Mouse (Mus musculus): ENCODE measurements around the gene Sh3kbp1.
"Not testable (repeated sequence)": the region's sequence is repeated elsewhere in the genome, so short reads cannot be mapped to it uniquely, and the experiment has no call there.

The Sh3kbp1 gene

DNA sequence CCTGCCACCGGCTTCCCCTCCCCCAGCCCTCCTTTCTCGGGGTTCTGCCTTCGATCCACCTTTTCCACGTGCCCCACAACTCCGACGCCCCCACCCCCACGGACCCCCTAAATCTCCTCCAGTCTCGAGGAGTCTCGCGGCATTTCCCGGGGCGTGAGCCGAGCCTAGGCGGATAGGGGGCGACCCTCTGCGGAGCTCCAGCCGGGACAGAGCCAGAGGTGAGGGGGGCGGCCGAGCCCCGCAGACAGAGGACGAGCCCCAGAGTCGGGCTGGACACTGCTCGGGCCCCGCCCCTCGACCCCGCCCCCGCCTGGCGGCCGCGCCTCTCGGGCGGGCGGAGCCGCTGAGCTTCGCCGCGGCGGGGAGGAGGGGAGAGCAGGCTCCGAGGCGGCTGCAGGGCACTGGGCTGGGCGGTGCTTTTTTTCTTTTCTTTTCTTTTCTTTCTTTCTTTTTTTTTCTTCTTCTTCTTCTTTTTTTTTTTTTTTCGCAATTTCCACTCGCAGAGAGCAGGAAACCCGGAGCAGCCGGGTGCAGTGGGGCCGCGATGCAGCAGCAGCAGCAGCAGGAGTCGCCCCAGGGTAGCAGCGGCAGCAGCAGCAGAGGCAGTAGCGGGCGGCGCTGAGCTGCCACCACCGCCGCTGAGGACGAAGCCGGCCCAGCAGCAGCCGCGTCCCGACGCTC, at the start of gene Sh3kbp1:
Gene Sh3kbp1 (plus strand): TSS at position 366 of the 681 bp plus-strand sequence.
- peak; percentile 51 for ATAC-seq (ENCODE audit: insufficient number of reproducible peaks, low FRiP score, low TSS enrichment)

DNA sequence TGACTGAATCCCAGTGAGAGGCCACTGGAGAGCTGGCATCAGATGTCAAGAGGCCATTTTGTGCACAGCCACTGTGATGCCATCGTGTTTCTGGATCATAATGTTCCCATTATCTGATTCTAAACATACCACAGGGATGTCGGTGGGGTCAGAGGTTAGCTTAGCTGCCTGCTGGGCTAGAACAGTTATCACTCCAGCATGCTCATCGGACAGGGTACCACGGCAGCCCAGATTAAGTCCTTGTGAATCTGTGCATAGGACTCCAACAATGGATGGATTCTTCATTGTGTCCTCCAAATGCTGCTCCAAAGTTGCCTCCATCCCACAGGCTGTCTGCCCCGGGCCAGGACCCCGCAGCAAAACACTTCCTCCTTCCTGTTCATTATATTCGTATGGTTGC, 42.3 kb upstream of the Sh3kbp1 start:
- ATAC-seq (ENCODE audit: insufficient number of reproducible peaks, low FRiP score, low TSS enrichment), result not testable (repeated sequence)

DNA sequence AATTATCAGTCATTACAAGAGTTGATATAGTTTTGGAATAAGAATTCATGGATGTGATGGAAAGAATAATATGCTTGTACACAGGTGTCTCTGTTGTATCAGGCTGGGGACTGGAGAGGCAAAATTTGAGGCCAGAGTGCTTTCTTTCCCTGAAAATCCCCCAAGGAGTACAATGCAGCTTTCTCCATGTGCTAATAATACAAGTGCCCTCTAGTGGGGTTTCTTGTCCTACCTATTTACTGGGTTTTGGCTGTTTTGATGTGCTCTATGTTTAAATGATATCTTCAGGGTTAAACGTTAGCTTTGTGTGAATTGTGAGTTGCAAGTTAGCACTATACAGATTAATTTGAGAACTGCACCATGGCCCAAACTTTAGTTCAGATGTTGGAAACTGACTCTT, 35.4 kb upstream of the Sh3kbp1 start:
- no peak for ATAC-seq (ENCODE audit: insufficient number of reproducible peaks, low FRiP score, low TSS enrichment)

DNA sequence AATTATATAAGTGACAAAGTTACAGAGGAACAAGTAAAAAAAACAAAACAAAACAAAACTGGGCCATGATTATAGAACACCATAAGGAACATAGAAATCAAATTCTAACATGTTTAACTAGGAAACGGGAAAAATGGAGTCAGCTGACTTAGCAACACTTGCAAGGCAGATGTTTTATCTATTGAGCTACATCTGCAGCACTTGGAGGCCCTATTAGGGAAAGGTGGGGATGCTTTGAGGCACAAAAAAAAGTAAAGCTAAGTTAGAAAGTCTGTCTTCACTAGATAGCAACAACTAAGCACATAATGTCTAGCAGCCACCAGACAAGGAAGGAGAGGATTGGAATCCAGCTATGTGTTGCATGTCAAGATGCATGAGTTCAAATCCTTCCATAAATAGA, 29.6 kb upstream of the Sh3kbp1 start:
- ATAC-seq (ENCODE audit: insufficient number of reproducible peaks, low FRiP score, low TSS enrichment), result no peak

DNA sequence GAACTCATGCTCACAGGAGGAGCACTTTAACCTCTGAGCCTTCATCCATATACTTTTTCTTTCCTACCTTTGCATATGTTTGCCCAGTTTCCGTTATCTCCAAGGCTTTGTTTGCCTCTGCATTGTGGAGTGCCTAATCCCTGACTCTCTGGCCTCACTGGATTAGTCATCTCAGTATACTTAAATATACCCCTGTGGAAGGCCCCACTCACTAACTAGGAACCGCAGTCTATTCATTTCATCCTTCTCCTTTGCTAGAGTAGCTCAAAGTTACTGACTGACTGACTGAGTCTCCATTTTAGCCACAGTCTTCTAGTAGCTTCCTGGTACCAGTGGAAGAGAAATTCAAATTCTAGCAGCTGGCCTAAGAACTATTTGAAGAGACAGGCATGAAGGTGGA, 22.2 kb upstream of the Sh3kbp1 start:
- ATAC-seq (ENCODE audit: insufficient number of reproducible peaks, low FRiP score, low TSS enrichment), result no peak

DNA sequence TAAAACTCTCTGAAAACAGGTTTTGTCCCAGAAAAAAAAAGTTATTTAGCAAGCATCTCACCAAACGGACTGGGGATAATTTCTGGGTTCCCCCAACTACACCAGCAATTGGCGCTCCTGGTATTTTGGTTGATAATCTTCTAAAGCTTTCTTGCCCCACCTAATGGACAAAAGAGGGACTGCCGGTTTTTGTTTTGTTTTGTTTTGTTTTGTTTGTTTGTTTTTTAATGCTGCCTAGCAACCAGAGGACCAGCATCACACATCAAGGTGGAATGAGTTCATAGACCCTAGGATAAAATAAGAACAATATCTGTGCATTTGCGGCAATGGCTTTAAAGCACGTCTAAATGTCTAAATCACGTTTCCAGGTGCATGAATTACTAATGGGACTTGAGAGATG, 20.1 kb upstream of the Sh3kbp1 start:
- no peak for ATAC-seq (ENCODE audit: insufficient number of reproducible peaks, low FRiP score, low TSS enrichment)

DNA sequence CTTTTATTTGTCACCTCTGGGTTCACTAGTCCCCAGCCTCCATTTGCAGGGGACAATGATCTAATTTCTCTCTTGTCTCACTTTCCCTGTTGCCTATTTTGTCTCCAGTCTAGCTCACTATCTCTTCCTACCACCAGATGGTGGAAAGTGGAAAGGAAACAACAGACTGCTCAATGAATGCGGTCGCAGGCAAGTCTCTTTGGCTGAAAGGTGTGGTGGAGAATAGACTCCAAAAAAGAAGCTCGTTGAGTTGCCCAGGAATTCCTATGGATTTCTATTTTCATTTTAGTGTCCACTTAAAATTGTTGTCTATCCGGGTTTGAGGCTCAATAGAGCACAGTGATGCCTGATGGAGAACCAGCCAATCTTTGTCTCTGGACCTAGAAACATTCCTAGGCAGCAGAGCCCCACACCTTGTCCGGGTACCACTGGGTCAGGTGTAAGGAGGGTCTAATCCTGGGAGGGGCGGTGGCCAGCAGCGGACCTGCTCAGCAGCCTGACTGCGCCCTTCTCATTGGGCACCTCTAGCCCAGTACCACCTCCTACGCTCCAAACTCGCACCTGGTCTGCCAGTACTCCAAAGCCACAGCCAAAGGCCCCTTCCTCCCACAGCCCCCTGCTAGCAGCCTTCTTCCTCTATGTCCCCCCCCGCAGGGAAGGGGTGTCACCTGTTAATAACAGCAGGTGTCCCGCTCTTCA, 715 bp upstream of the Sh3kbp1 start:
- peak; percentile 67; the same call in 1 of the 2 replicates for ATAC-seq (ENCODE audit: insufficient number of reproducible peaks, low FRiP score, low TSS enrichment)

DNA sequence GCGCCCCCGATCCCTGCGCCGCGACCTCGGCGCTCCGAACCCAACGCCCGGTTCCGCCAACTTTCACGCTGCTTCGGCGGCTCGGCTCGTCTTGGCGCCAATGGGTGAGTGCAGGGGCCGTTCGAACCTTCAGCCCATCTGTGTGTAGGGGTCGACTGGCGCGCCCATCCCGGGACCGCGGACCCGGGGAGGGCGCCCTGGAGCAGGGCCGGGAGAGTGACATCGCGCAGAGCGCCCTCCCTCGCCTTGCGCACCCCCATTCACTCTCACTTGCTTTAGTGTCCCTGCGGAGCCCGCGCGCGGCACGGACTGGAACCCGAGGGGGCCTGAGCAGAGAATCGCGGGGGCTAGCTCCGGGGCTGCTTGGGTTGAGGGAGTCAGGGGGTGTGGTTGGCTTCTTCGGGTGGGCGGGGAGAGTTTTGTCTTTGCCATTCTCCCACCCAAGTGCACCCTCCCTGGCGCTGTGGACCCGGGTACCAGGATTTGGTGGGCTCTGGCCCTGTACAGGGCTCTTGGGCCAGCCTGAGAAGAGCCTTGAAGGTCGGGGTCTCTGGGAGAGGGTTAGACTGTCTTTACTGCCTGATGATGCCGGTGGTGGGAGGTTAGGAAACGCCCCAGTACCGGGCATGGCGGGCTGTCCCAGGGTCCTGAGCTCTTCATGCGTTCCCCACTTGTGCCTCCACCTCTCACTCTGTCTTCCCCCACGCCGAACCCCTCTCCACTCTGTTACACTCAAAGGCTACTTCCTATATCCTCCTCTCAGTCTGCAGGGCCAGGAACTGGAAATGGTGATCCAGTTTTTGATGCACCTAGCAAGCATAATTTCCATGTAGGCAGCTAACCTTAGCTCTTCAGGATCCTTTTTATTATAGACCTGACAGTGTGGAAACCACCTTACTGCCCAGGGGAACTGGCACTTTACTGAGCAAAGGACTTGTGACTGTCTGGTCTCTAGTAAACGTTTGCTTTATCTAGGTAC, 805 bp downstream of the Sh3kbp1 start:
- ATAC-seq (ENCODE audit: insufficient number of reproducible peaks, low FRiP score, low TSS enrichment), result 0 out of 2 replicates have a peak, but pooled peaks have one; percentile 24

DNA sequence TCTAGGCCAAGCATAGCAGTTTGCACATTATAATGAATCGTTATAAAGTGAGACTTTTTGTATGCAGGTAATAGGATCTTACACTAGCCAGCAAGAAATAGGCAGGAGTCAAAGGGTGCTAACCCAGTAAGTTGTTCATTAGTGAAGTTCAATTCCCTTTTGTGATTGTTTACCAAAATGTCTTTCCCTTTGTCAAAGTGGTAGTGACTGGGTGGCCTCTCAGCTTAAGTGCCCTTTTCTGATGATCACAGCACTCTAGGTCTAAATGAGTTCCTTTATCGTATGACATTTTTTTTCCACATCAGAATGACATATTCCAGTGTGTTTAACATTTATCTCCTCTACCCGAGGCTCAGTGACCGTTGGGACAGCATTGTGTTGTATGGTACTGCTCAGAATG, 1.6 kb downstream of the Sh3kbp1 start:
- ATAC-seq (ENCODE audit: insufficient number of reproducible peaks, low FRiP score, low TSS enrichment), result no peak

DNA sequence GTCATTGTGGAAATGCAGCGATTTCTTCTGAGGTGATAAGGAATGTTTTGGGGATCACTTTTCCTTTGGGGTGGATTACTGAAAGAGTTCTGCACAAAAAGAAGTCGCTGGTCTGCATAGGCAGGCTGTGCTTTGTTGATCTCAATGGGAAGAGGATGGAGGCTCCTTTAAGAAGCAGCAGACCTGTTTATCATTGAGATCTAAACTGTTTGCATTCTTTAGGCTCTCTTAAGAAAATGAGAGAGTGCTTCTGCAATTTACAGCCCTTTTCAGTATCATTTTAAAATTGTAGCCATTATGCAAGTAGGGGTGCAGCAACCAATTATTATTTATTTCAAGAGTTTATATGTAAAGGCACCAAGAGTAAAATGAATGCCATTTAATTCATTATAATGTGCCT, 2.1 kb downstream of the Sh3kbp1 start:
- no peak for ATAC-seq (ENCODE audit: insufficient number of reproducible peaks, low FRiP score, low TSS enrichment)

DNA sequence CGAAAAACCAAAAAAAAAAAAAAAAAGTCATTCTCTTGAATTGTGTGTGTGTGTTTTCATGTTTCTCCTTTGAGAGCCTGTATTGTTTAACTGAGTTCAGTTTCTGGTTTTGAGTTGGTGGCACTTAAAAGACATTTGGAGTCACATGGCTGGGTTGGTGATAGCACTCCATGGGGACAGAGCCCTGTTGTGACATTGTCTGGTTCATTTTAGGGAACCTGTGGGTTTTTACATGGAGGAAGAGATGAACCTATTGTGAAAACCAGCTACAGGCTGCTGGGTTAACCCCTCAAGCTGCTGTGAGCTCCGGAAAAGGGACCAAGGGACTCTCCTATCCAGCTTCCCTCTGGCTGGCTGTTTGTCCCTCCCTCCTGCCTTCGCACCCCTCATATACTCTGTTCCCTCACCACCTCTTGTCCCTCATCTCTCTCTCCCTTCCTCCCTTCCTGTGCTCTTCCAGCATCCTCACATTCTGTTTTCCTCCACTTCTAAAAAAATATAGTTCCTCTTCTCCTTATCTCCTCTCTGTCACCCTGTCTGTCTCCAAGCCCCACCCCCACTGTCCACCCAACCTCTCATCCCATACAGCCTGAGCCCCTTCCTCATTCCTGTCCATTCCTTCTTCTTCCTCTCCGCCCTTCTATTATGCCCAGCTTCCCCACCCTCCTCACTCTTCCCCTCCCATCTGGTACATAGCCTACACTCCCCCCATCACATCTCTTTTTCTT, 11.6 kb downstream of the Sh3kbp1 start:
- ATAC-seq (ENCODE audit: insufficient number of reproducible peaks, low FRiP score, low TSS enrichment), result no peak

DNA sequence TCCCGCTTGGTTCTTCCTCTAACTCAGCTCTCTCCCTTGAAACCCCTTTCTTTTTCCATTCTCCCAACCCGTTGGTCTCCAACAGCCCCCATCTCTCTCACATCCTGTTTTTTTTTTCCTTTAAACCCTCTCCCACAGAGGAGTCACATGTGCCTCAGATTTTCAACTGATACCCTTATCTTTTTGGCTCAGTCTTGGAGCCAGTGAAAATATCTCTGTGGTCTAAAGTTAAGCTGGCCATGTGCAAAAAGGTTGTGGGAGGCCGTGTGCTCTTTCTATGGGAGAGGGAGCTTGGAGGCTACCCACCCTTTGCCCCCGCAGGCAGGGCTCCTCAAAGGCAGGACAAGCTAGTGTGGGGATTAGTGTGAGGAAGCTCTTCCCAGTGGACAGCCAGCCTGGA, 12.9 kb downstream of the Sh3kbp1 start:
- no peak for ATAC-seq (ENCODE audit: insufficient number of reproducible peaks, low FRiP score, low TSS enrichment)

DNA sequence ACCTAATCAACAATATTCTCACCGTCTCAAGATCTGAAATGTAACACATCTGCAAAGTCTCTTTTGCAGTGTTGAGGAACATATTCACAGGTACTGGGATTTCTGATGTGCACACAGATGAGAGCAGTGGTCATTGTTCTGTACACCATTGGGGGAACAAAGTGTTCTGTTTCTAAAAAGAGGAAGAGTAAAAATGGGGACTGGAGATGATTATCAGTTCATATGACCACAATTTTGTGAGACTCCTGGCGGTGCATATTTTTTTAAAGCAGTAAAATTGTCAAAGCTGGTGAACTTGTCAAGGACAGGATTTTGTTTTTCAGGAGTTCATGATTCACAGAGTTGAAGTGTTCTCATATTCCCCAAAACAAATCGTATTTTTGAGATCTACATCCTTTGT, 18.2 kb downstream of the Sh3kbp1 start:
- no peak for ATAC-seq (ENCODE audit: insufficient number of reproducible peaks, low FRiP score, low TSS enrichment)

DNA sequence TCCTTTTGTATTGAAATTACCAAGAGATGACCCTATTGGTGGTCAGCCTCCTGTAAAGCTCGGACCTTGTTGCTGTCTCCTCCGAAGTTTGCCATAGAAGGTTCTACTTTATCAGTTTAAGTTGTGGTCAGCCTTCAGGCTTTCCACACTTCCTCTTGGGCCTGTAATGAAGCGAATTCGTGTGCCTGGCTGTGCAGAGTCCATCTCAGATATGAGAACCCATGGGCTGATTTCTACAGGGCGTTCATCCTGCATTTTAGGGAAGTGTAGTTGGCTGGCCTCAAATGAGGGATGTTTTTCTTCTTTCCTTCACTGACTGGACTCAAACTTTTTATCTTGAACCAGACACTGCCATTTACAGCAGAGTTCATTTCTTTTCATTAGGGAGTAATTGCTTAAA, 20.5 kb downstream of the Sh3kbp1 start:
- no peak for ATAC-seq (ENCODE audit: insufficient number of reproducible peaks, low FRiP score, low TSS enrichment)

DNA sequence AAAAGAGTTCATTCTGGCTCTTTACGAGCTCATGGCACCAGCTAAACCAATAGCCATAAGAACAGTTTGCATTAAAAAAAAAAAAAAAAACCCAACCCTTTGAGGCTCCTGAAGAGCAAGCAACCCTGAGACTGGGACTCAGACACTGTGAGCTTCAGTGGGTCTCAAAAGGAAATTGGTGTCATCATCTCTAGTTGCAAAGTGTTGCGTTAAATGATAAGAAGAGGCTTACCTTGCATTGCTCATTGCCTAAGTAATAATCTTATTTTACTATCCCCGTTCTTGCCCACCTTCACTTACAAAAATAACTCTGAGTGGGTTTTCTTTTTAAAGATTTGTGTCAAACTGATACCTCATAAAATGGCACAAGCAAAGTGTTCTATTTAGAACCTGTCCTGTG, 21.5 kb downstream of the Sh3kbp1 start:
- ATAC-seq (ENCODE audit: insufficient number of reproducible peaks, low FRiP score, low TSS enrichment), result no peak

DNA sequence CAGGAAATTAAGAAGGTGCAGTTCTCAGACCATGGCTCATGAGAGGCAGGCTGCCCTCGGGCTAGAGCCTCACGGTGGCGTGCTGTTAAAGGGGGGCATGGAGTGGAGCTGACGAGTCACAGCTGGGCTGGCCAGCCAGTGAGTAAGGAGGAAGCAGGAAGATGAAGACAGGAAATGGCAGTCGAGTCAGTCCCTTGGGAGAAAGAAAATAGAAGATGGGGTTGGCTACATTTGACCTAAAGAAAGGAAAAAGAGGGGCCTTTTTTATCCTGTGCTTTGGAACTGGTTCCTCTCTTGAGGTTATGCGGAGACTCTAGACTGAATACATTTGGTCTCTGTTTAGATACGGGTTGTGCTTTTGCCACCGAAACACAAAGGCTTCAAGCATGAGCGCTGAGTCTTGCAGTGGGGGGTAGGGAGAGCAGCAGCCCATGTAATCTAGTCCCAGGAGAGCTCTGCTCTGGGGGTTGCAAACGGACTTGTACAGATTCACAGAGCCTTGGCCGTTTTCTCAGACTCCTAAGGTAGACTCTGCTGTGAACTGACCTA, 23.1 kb downstream of the Sh3kbp1 start:
- ATAC-seq (ENCODE audit: insufficient number of reproducible peaks, low FRiP score, low TSS enrichment), result no peak

DNA sequence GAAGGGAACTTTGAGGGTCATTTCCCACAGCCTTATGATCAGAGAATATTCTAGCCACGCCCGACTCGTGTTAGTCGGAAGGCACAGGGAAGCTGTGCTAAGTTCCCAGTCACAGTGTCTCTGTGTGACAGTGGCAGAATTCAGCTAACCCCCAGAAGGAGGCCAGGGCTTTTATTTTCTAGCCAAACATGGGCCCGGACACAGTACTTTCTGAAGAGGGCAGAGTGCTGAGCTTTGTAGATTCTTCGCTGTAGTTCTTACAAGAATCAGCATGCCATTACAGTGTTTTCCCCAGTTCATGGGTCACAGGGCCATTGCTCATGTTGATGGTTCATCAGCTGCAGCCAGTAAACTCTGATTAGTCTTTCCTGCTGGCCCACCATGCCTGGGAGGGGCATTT, 23.7 kb downstream of the Sh3kbp1 start:
- no peak for ATAC-seq (ENCODE audit: insufficient number of reproducible peaks, low FRiP score, low TSS enrichment)

DNA sequence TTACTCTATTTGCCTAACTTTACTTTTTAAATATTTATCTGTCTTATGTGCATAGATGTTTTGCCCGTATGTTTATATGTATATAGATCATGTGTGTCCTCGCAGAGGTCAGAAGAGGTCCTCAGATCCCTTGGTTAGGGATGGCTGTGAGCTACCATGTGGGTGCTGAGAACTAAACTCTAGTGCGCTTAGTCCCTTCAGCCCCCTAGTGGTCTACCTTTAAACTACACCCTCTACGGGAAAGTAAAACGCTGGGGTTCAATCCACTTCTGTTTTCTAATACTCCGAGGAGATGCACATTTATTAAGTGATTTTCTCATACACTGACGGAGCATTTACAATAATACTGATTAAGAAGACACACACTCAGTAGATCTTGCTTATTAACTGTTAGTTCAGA, 44.3 kb downstream of the Sh3kbp1 start:
- no peak for ATAC-seq (ENCODE audit: insufficient number of reproducible peaks, low FRiP score, low TSS enrichment)

DNA sequence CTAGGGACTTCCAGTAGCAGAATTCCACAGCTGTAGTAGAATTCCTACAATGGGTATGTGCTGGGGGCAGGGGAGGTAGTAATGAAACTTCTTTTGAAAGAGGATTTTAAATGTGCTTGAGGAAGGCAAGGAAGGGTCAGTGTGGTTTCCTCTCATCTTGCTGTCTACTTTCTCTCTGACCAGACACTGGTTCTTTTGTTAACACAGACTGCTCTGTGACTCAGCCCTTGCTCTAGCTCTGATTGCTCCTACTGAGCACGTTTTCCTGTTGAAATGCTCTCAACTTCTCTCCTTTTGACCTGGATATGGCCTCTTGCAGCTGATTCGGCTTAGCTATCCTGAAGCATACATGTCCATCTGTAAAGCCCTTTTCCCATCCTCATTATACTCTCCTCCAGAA, 45.4 kb downstream of the Sh3kbp1 start:
- no peak for ATAC-seq (ENCODE audit: insufficient number of reproducible peaks, low FRiP score, low TSS enrichment)

DNA sequence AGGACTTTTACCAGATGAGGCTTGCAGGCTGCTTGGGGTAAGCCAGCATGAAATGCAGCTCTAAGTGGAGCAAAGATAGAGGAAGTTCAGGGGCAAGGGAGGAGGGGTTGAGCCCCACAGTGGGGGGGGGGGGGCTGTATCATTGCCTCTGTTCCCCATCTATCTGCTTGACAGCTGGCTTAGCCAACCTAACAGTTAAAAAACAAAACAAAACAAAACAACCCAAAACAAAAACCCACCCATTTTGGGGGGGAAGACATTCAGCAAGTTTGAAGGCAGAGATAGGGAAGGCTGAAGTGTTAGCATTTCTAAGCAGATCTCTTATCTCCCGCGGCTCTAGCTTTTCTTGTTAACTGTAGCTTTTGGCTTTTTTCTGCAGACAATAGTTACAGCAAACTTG, 49.2 kb downstream of the Sh3kbp1 start:
- ATAC-seq (ENCODE audit: insufficient number of reproducible peaks, low FRiP score, low TSS enrichment), result no peak
